Mouse (Mus musculus) CH12.LX (cell line): ENCODE measurements around the gene Letm1. TPM values are rescaled to one million over a fixed set of nuclear protein-coding genes. Genes with fewer than 3 reads are reported as not detected.

ENCODE experiments used
- DNase-seq: peaks from one replicate; pipeline ENCODE4 v3.0.0-alpha.2; 2013; ENCODE audit errors: extremely low read depth
- H3K27ac ChIP-seq: 2 replicates; pipeline ENCODE4 v1.5.1; 2012; ENCODE audit warnings: low read depth, mild to moderate bottlenecking, control low read depth, moderate library complexity; ENCODE audit not compliant: insufficient read depth
- H3K27me3 ChIP-seq: replicated peaks from 2 replicates; pipeline ENCODE3; 2012; ENCODE audit warnings: inconsistent platforms
- H3K36me3 ChIP-seq, 2 experiments: replicated peaks in 1 of 2; 2 replicates each; pipeline versions ENCODE3 to v1.6.1; 2012; ENCODE audit warnings: inconsistent platforms in 1 of 2, low read length in 1 of 2, mild to moderate bottlenecking in 1 of 2, mixed read lengths in 1 of 2, moderate library complexity in 1 of 2; ENCODE audit not compliant: control insufficient read depth in 1 of 2, insufficient read depth in 1 of 2
- H3K4me1 ChIP-seq, 2 experiments: 2 replicates each; pipeline ENCODE4 v1.6.1; 2012; ENCODE audit warnings: inconsistent platforms in 1 of 2, moderate library complexity in 1 of 2; ENCODE audit not compliant: insufficient read depth in 2 of 2, control insufficient read depth in 1 of 2
- H3K4me2 ChIP-seq: 2 replicates; pipeline ENCODE4 v1.6.1; 2012; ENCODE audit warnings: low read depth, mild to moderate bottlenecking, control low read depth; ENCODE audit not compliant: poor library complexity, insufficient read depth, severe bottlenecking
- H3K4me3 ChIP-seq, 3 experiments: fragments of 150-350 bp in 1 of 3; sonication (generic) in 1 of 3; replicated peaks in 1 of 3; 2 replicates each; pipeline versions ENCODE3 to v1.5.1; 2011 to 2012; ENCODE audit warnings: low read depth in 2 of 3, low read length in 2 of 3, mild to moderate bottlenecking in 2 of 3, moderate library complexity in 2 of 3, control low read depth in 1 of 3, improper control_type of control experiment in 1 of 3, inconsistent platforms in 1 of 3, mixed read lengths in 1 of 3; ENCODE audit not compliant: poor library complexity in 1 of 3
- H3K79me2 ChIP-seq: replicated peaks from 2 replicates; pipeline ENCODE4 v1.6.1; 2012; ENCODE audit warnings: mild to moderate bottlenecking, moderate library complexity; ENCODE audit not compliant: control insufficient read depth, poor library complexity, insufficient read depth, severe bottlenecking; ENCODE audit errors: extremely low read depth
- H3K9ac ChIP-seq: 2 replicates; pipeline ENCODE4 v1.6.1; 2012; ENCODE audit warnings: low read depth, mild to moderate bottlenecking, control low read depth, moderate library complexity; ENCODE audit not compliant: insufficient read depth
- H3K9me3 ChIP-seq: replicated peaks from 2 replicates; pipeline ENCODE3; 2012; ENCODE audit warnings: low read length, inconsistent platforms, mixed read lengths
- CHD2 ChIP-seq: IDR thresholded peaks from 2 replicates; pipeline ENCODE4 v1.6.1; 2011; ENCODE audit warnings: low read length, improper control_type of control experiment
- CTCF ChIP-seq, 2 experiments: IDR thresholded peaks in 1 of 2; conservative IDR thresholded peaks in 1 of 2; 2 replicates each; pipeline ENCODE4 v1.5.1; 2011 to 2012; ENCODE audit warnings: low read depth in 2 of 2, low read length in 2 of 2, improper control_type of control experiment in 1 of 2, inconsistent platforms in 1 of 2, mild to moderate bottlenecking in 1 of 2, moderate library complexity in 1 of 2
- E2F4 ChIP-seq: IDR thresholded peaks from 2 replicates; pipeline ENCODE4 v1.6.1; 2011; ENCODE audit warnings: low read depth, low read length, improper control_type of control experiment; ENCODE audit not compliant: insufficient replicate concordance
- EP300 ChIP-seq: IDR thresholded peaks from 2 replicates; pipeline ENCODE4 v1.6.1; 2011; ENCODE audit warnings: low read length, improper control_type of control experiment
- ETS1 ChIP-seq: conservative IDR thresholded peaks from 2 replicates; pipeline ENCODE4 v1.6.1; 2012; ENCODE audit warnings: low read depth, mild to moderate bottlenecking, inconsistent platforms, low read length, improper control_type of control experiment, moderate library complexity
- IRF4 ChIP-seq: IDR thresholded peaks from 2 replicates; pipeline ENCODE4 v1.6.1; 2014; ENCODE audit warnings: low read depth, mild to moderate bottlenecking, inconsistent platforms, low read length, improper control_type of control experiment
- JUND ChIP-seq: conservative IDR thresholded peaks from 2 replicates; pipeline ENCODE4 v1.6.1; 2011; ENCODE audit warnings: low read depth, low read length, improper control_type of control experiment
- KAT2A ChIP-seq: IDR thresholded peaks from 2 replicates; pipeline ENCODE4 v1.6.1; 2012; ENCODE audit warnings: low read length, improper control_type of control experiment, inconsistent platforms; ENCODE audit not compliant: insufficient replicate concordance
- MAFK ChIP-seq: IDR thresholded peaks from 2 replicates; pipeline ENCODE4 v1.6.1; 2011; ENCODE audit warnings: low read length, improper control_type of control experiment; ENCODE audit not compliant: insufficient replicate concordance
- MEF2A ChIP-seq: IDR thresholded peaks from 2 replicates; pipeline ENCODE4 v1.6.1; 2014; ENCODE audit warnings: low read depth, mild to moderate bottlenecking, inconsistent platforms, low read length, improper control_type of control experiment, borderline replicate concordance
- NELFE ChIP-seq: IDR thresholded peaks from 2 replicates; pipeline ENCODE4 v1.6.1; 2011; ENCODE audit warnings: low read depth, low read length, improper control_type of control experiment
- NRF1 ChIP-seq: IDR thresholded peaks from 2 replicates; pipeline ENCODE4 v1.6.1; 2014; ENCODE audit warnings: low read depth, mild to moderate bottlenecking, inconsistent platforms, low read length, improper control_type of control experiment, moderate library complexity
- PAX5 ChIP-seq: IDR thresholded peaks from 2 replicates; pipeline ENCODE4 v1.6.1; 2012; ENCODE audit warnings: low read length, inconsistent platforms, mixed read lengths
- POLR2AphosphoS2 ChIP-seq: IDR thresholded peaks from 2 replicates; pipeline ENCODE4 v1.6.1; 2011; ENCODE audit warnings: low read depth, low read length, improper control_type of control experiment
- RAD21 ChIP-seq: IDR thresholded peaks from 2 replicates; pipeline ENCODE4 v1.6.1; 2011; ENCODE audit warnings: low read depth, mild to moderate bottlenecking, low read length, improper control_type of control experiment, moderate library complexity
- RCOR1 ChIP-seq: conservative IDR thresholded peaks from 2 replicates; pipeline ENCODE4 v1.6.1; 2012; ENCODE audit warnings: low read depth, mild to moderate bottlenecking, inconsistent platforms, low read length, improper control_type of control experiment
- TBP ChIP-seq: conservative IDR thresholded peaks from 2 replicates; pipeline ENCODE4 v1.6.1; 2011; ENCODE audit warnings: low read depth, low read length, improper control_type of control experiment
- USF1 ChIP-seq: IDR thresholded peaks from 2 replicates; pipeline ENCODE4 v1.6.1; 2014; ENCODE audit warnings: low read depth, mild to moderate bottlenecking, inconsistent platforms, low read length, improper control_type of control experiment
- ZC3H11A ChIP-seq: IDR thresholded peaks from 2 replicates; pipeline ENCODE4 v1.6.1; 2012; ENCODE audit warnings: low read depth, mild to moderate bottlenecking, inconsistent platforms, low read length, improper control_type of control experiment
- ZKSCAN1 ChIP-seq: IDR thresholded peaks from 2 replicates; pipeline ENCODE4 v1.6.1; 2012; ENCODE audit warnings: low read depth, inconsistent platforms, low read length, improper control_type of control experiment, borderline replicate concordance
- ZNF384 ChIP-seq: IDR thresholded peaks from 2 replicates; pipeline ENCODE4 v1.6.1; 2012; ENCODE audit warnings: low read depth, low read length, improper control_type of control experiment, inconsistent platforms
- dilution Hi-C: fragments of 300-500 bp; cut with MboI; formaldehyde crosslinking; loops from 2 replicates; pipeline ENCODE4 v1.14.3; 2020; ENCODE audit warnings: low sequenced_read_pairs; ENCODE audit not compliant: extremely low pct_unique_long_range_greater_than_20kb, extremely low pct_ligation_motif_present
- in situ Hi-C: fragments of 300-500 bp; cut with MboI; formaldehyde crosslinking; loops from 3 replicates; pipeline ENCODE4 v1.14.3; 2019; ENCODE audit warnings: low sequenced_read_pairs, low pct_ligation_motif_present, low pct_unique_long_range_greater_than_20kb, mixed read lengths
- polyA plus RNA-seq: library from polyadenylated mRNA; unstranded; fragments of >175 nt; gene quantifications from 2 replicates; pipeline ENCODE4 v1.2.1, GENCODE M21; 2012; ENCODE audit warnings: low read depth; ENCODE audit not compliant: insufficient read length
- total RNA-seq, 2 experiments: library from RNA; depleted of rRNA; stranded (reverse); fragments of 300-350 nt in 1 of 2; fragments of >200 nt in 1 of 2; gene quantifications; 2 replicates each; pipeline ENCODE4 v1.2.3; 2012 to 2014

Gene Letm1
- total and polyA plus RNA-seq, 3 experiments = 21.8 to 43.4 (median 27.6) TPM

GRCm38 (mm10) chr5:33707163-33707562, 75.5 kb downstream of the Letm1 start:
- H3K4me2 ChIP-seq = no peak overlapping the region
- TF ChIP-seq MEF2A (no peak), TBP (no peak), E2F4 (no peak), POLR2AphosphoS2 (no peak), JUND (no peak), MAFK (no peak), CTCF (conservative IDR thresholded peaks at IDR 0.05 in 1 of 2, IDR thresholded peaks at IDR 0.05 in 1 of 2; ENCODE audit: low read depth in 2 of 2, low read length in 2 of 2) (no peak), EP300 (no peak), PAX5 (no peak), RCOR1 (no peak), ZC3H11A (no peak), NRF1 (no peak), NELFE (no peak), ZNF384 (no peak)
- peaks cover 56% of the 10 kb centered on the region for H3K27me3 ChIP-seq
- dilution Hi-C loops = no loop called here
- in situ Hi-C loops = no loop called here
- H3K27ac ChIP-seq = no peak overlapping the region
- no peaks in the 10 kb centered on the region for H3K79me2 ChIP-seq
- DNase-seq = no peak
- H3K4me3 ChIP-seq = no peak overlapping the region
- no peaks in the 10 kb centered on the region for H3K9me3 ChIP-seq
- no peaks in the 10 kb centered on the region for H3K36me3 ChIP-seq
- no peaks in the 10 kb centered on the region for H3K4me1 ChIP-seq
- no peak overlapping the region for H3K9ac ChIP-seq

- Histone ChIP-seq H3K36me3 (no peaks in the 10 kb centered on the region), H3K27ac (no peak overlapping the region), H3K79me2 (no peaks in the 10 kb centered on the region), H3K9me3 (no peaks in the 10 kb centered on the region), H3K4me2 (no peak overlapping the region), H3K27me3 (peaks cover 64% of the 10 kb centered on the region), H3K9ac (no peak overlapping the region), H3K4me1 (no peaks in the 10 kb centered on the region), H3K4me3 (no peak overlapping the region)
- no peak for DNase-seq
- in situ Hi-C loops = no loop called here
- dilution Hi-C loops = no loop called here
- no peak for TF ChIP-seq NELFE
- TF ChIP-seq TBP = no peak
- TF ChIP-seq ETS1 = no peak
- TF ChIP-seq ZKSCAN1 = no peak
- no peak for TF ChIP-seq E2F4
- no peak for TF ChIP-seq RCOR1
- TF ChIP-seq IRF4 = no peak
- TF ChIP-seq ZNF384 = no peak
- TF ChIP-seq RAD21 = no peak
- no peak for TF ChIP-seq CHD2
- TF ChIP-seq POLR2AphosphoS2 = no peak
- no peak for TF ChIP-seq CTCF (conservative IDR thresholded peaks at IDR 0.05 in 1 of 2, IDR thresholded peaks at IDR 0.05 in 1 of 2; ENCODE audit: low read depth in 2 of 2, low read length in 2 of 2)
- no peak for TF ChIP-seq NRF1
- no peak for TF ChIP-seq KAT2A
- TF ChIP-seq USF1 = no peak
Measured at GRCm38 (mm10) chr5:33706350-33706629, 76.3 kb downstream of the Letm1 start.
